Mouse (Mus musculus): ENCODE results near the gene Tgm5. TPM values are rescaled to one million over a fixed set of nuclear protein-coding genes. Genes with fewer than 3 reads are reported as not detected.
"Not testable (repeated sequence)": the region's sequence is repeated elsewhere in the genome, so short reads cannot be mapped to it uniquely, and the experiment has no call there.

Tgm5 gene
- total RNA-seq, 2 experiments from 2014 or later: not detected

GRCm38 (mm10) chr2:121045653-121046052 is 40.0 kb downstream of the Tgm5 start:
- intact Hi-C loops (cut with DNase I): no loop called here

GRCm38 (mm10) chr2:121041098-121041497 is 44.5 kb downstream of the Tgm5 start:
- no peak for DNase-seq
- intact Hi-C loops (cut with DNase I): loop anchor here (5.0 kb wide), 1 partner anchor 61 kb away; no protein-coding TSS in a partner anchor

More at GRCm38 (mm10) chr2:121045653-121046052, 40.0 kb downstream of the Tgm5 start:
- no peak for DNase-seq

- intact Hi-C loops (cut with DNase I): no loop called here
- no peak for DNase-seq
Measured at GRCm38 (mm10) chr2:121039382-121039781, 46.3 kb downstream of the Tgm5 start.

- intact Hi-C loops (cut with DNase I); DNase-seq: not testable (repeated sequence)
Measured at GRCm38 (mm10) chr2:121038851-121039250, 46.8 kb downstream of the Tgm5 start.

GRCm38 (mm10) chr2:121036733-121037341 is 48.8 kb downstream of the Tgm5 start, which contains the start of gene Epb42:
Gene Epb42 (minus strand): TSS chr2:121037072.
- intact Hi-C loops (cut with DNase I): no loop called here
- no peak for DNase-seq

GRCm38 (mm10) chr2:121022918-121023317 is 62.7 kb downstream of the Tgm5 start:
- DNase-seq: no peak
- intact Hi-C loops (cut with DNase I): no loop called here

- intact Hi-C loops (cut with DNase I): no loop called here
Measured at GRCm38 (mm10) chr2:121017151-121017550, 68.5 kb downstream of the Tgm5 start.

GRCm38 (mm10) chr2:121016226-121016625 is 69.4 kb downstream of the Tgm5 start:
- intact Hi-C loops (cut with DNase I): no loop called here
- no peak for DNase-seq

More at GRCm38 (mm10) chr2:121017151-121017550, 68.5 kb downstream of the Tgm5 start:
- no peak for DNase-seq

- intact Hi-C loops (cut with DNase I): no loop called here
- no peak for DNase-seq
Measured at GRCm38 (mm10) chr2:121015507-121015906, 70.1 kb downstream of the Tgm5 start.

GRCm38 (mm10) chr2:121012676-121013075 is 73.0 kb downstream of the Tgm5 start:
- intact Hi-C loops (cut with DNase I): no loop called here

GRCm38 (mm10) chr2:121009071-121009677 is 76.5 kb downstream of the Tgm5 start:
- intact Hi-C loops (cut with DNase I): no loop called here

More at GRCm38 (mm10) chr2:121012676-121013075, 73.0 kb downstream of the Tgm5 start:
- no peak for DNase-seq

GRCm38 (mm10) chr2:121008664-121009007 is 77.0 kb downstream of the Tgm5 start:
- intact Hi-C loops (cut with DNase I): no loop called here
- DNase-seq: no peak

More at GRCm38 (mm10) chr2:121009071-121009677, 76.5 kb downstream of the Tgm5 start:
- no peak for DNase-seq

- intact Hi-C loops (cut with DNase I): no loop called here
- DNase-seq: peak; percentile 85 to 89
Measured at GRCm38 (mm10) chr2:121007925-121008663, 77.5 kb downstream of the Tgm5 start, which contains the start of gene Ccndbp1. Gene Ccndbp1 (plus strand): TSS chr2:121008403.

GRCm38 (mm10) chr2:121006986-121007385 is 78.7 kb downstream of the Tgm5 start:
- DNase-seq: no peak
- intact Hi-C loops (cut with DNase I): no loop called here

GRCm38 (mm10) chr2:121004018-121004811 is 81.4 kb downstream of the Tgm5 start:
- no peak for DNase-seq
- intact Hi-C loops (cut with DNase I): no loop called here

- intact Hi-C loops (cut with DNase I): no loop called here
- DNase-seq: no peak
Measured at GRCm38 (mm10) chr2:121003586-121003985, 82.1 kb downstream of the Tgm5 start.

GRCm38 (mm10) chr2:120998863-120999262 is 86.8 kb downstream of the Tgm5 start:
- no peak for DNase-seq
- intact Hi-C loops (cut with DNase I): no loop called here

- intact Hi-C loops (cut with DNase I): not testable (repeated sequence)
Measured at GRCm38 (mm10) chr2:120996607-120997006, 89.0 kb downstream of the Tgm5 start.

More at GRCm38 (mm10) chr2:120996607-120997006, 89.0 kb downstream of the Tgm5 start:
- DNase-seq: not testable (repeated sequence)

Data from gastrocnemius, postnatal 36 days (tissue).